Comparison of ENCODE assay signal across 18 mouse cellular contexts in the genomic region with DNA sequence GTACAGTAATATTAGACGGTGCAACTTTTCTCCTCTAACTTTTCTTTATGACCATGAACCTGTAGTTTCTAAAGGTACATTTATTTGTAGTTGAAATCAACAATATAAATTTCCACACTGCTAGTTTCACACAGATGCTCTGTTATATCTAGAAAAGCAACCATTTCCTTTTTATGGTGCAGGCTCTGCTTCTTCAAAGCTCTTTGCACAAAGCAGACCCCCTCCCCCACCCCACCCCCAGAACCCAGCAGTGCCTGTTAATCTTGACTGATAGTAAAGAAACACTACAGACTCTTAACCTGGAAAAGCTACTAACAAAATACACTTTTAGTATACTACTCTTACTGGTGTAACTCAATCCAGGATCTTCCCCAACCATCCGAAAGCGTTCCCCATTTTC. TPM values are rescaled to one million over a fixed set of nuclear protein-coding genes. Genes with fewer than 3 reads are reported as not detected.
DNase-seq lines count a peak whose midpoint lies in the region; ATAC-seq lines count a peak whose summit lies in the region.
"Had no signal": no experiment of that assay in that cellular context is flagged by ENCODE, and none has a peak within 500 bp of the region (broad histone marks: within the 10 kb centered on the region; RNA-seq: fewer than 3 reads in every experiment).

No protein-coding gene starts in this region.

- peak; percentile 33 for DNase-seq in heart, adult 11 months
- no peak for DNase-seq in heart, postnatal 36 days
- DNase-seq in CD4-positive helper T cell, adult 2 months (ENCODE audit: low read depth, low spot score) = peak; percentile 62
- DNase-seq in induced T-regulatory cell, adult 2 months (ENCODE audit: low read depth) = peak; percentile 52
- DNase-seq in kidney, postnatal 14 days = no peak
- DNase-seq: adrenal gland, postnatal 10 days; B cell, adult 2 months; cerebellum, adult 9-10 months; kidney, adult 8-10 months; kidney, postnatal 36 days; layer of hippocampus, adult 9-11 months; left cerebral cortex, postnatal 4 days; liver had no signal

- intact Hi-C loops in heart, postnatal 36 days (cut with DNase I) = no loop called here

- no peak for ATAC-seq in megakaryocyte, adult 5-6 weeks (ENCODE audit: poor library complexity, severe bottlenecking)
- ATAC-seq: lung, postnatal 0 days; midbrain, embryonic 15.5 days; Patski had no signal

- H3K4me1 ChIP-seq in megakaryocyte, embryonic 14.5 days = peaks cover 84% of the 10 kb centered on the region

- H3K27me3 ChIP-seq in megakaryocyte, embryonic 14.5 days (replicated peaks) = no peaks in the 10 kb centered on the region
- H3K27me3 ChIP-seq: midbrain, embryonic 15.5 days; Patski had no signal

- peaks cover 55% of the 10 kb centered on the region for H3K36me3 ChIP-seq in megakaryocyte, embryonic 14.5 days (replicated peaks; ENCODE audit: low read length)
- H3K36me3 ChIP-seq: midbrain, embryonic 15.5 days had no signal

- no peaks in the 10 kb centered on the region for H3K9me3 ChIP-seq in megakaryocyte, embryonic 14.5 days
- H3K9me3 ChIP-seq: midbrain, embryonic 15.5 days had no signal

- H3K4me3 ChIP-seq in megakaryocyte, embryonic 14.5 days (replicated peaks) = peak overlapping the region; percentile 76
- H3K4me3 ChIP-seq: midbrain, embryonic 15.5 days had no signal

RNA-seq across cellular contexts. Expression of gene Nlk, which starts 6.6 kb away (rescaled TPM):
- total RNA-seq in heart, postnatal 36 days (2021) = 10 to 100 TPM; 11.4 to 11.9 TPM
- polyA plus RNA-seq in megakaryocyte, embryonic 14.5 days (2012; ENCODE audit: insufficient read depth, low replicate concordance) = 18.4 and 67.9 TPM in 2 replicates
- total RNA-seq in megakaryocyte, adult 5-6 weeks (2015) = 13.9 and 14.0 TPM in 2 replicates
- total RNA-seq in megakaryocyte, adult 5-6 weeks (2017) = 22.2 and 29.6 TPM in 2 replicates

Comparison
In these comparisons a context has a peak if more than half of its experiments do, and no peak if none do; other contexts are left out.
1. DNase-seq: peak in heart, adult 11 months (single experiment), CD4-positive helper T cell, adult 2 months (single experiment) and induced T-regulatory cell, adult 2 months (single experiment); none in heart, postnatal 36 days (0 of 2) and kidney, postnatal 14 days (single experiment).